Mouse (Mus musculus) cerebellum, adult 2 months (tissue): ENCODE measurements at regions not wholly inside any gene's neighbourhood (a gene's known extent, or its start where the extent isn't known, plus 50 kb on each side); places are given as distances from the start of the nearest gene placed in this dataset.

ENCODE experiments used
- DNase-seq, 2 experiments: peaks; one replicate each; pipeline ENCODE4 v3.0.0; 2021
- H3K27ac ChIP-seq: fragments of 200-500 bp; 2 replicates; pipeline ENCODE4 v1.5.1; 2012; ENCODE audit warnings: low read length, control low read depth, inconsistent platforms; ENCODE audit not compliant: insufficient read depth
- H3K27me3 ChIP-seq: fragments of 200-500 bp; 2 replicates; pipeline ENCODE4 v1.6.1; 2012; ENCODE audit warnings: inconsistent platforms, mild to moderate bottlenecking, low read length, moderate library complexity; ENCODE audit not compliant: control insufficient read depth, insufficient read depth
- H3K4me1 ChIP-seq: fragments of 200-500 bp; 2 replicates; pipeline ENCODE4 v1.6.1; 2011; ENCODE audit warnings: low read length; ENCODE audit not compliant: control insufficient read depth, insufficient read depth
- H3K4me3 ChIP-seq: fragments of 200-500 bp; replicated peaks from 2 replicates; pipeline ENCODE3; 2011; ENCODE audit warnings: mild to moderate bottlenecking, low read depth, low read length, control low read depth; ENCODE audit not compliant: insufficient read depth
- CTCF ChIP-seq: fragments of 200-500 bp; IDR thresholded peaks from 2 replicates; pipeline ENCODE4 v1.5.1; 2011; ENCODE audit warnings: low read depth, mild to moderate bottlenecking, control low read depth, low read length, moderate library complexity, borderline replicate concordance; ENCODE audit not compliant: insufficient read depth
- POLR2A ChIP-seq: fragments of 200-500 bp; IDR thresholded peaks from 2 replicates; pipeline ENCODE4 v1.6.1; 2011; ENCODE audit warnings: low read length, control low read depth, borderline replicate concordance; ENCODE audit not compliant: insufficient read depth
- whole genome bisulfite sequencing: fragments of 180-500 bp; shearing (Covaris S2); methylation state at CpG from one replicate; pipeline ENCODE4 v1.1.7; 2018; 5-methylcytosine and 5-hydroxymethylcytosine counted together

- 81% methylated on average over 4 of the region's 4 CpGs for WGBS
These were observed 303.2 kb upstream of the 4930412O13Rik start for GRCm38 (mm10) chr2:9577868-9578267.

GRCm38 (mm10) chr2:9587389-9587788 is 293.7 kb upstream of the 4930412O13Rik start:
- Histone ChIP-seq H3K4me3 (no peak overlapping the region), H3K27ac (no peak overlapping the region), H3K27me3 (no peaks in the 10 kb centered on the region), H3K4me1 (no peaks in the 10 kb centered on the region)
- 99% methylated on average over 3 of the region's 3 CpGs for WGBS
- no peak for TF ChIP-seq POLR2A
- TF ChIP-seq CTCF, result no peak
- DNase-seq, result no peak

More at GRCm38 (mm10) chr2:9577868-9578267, 303.2 kb upstream of the 4930412O13Rik start:
- no peak overlapping the region for H3K4me3 ChIP-seq
- H3K27ac ChIP-seq, result no peak overlapping the region
- no peak for TF ChIP-seq CTCF
- no peak for TF ChIP-seq POLR2A
- no peak for DNase-seq
- no peaks in the 10 kb centered on the region for H3K4me1 ChIP-seq
- no peaks in the 10 kb centered on the region for H3K27me3 ChIP-seq

GRCm38 (mm10) chr2:9589200-9589599 is 291.9 kb upstream of the 4930412O13Rik start:
- no peaks in the 10 kb centered on the region for H3K27me3 ChIP-seq
- no peaks in the 10 kb centered on the region for H3K4me1 ChIP-seq
- H3K27ac ChIP-seq, result no peak overlapping the region
- no peak for DNase-seq
- TF ChIP-seq CTCF, result no peak
- no peak for TF ChIP-seq POLR2A
- H3K4me3 ChIP-seq, result no peak overlapping the region

- WGBS, result 76% methylated on average over 1 of the region's 1 CpGs
- no peak for TF ChIP-seq CTCF
- H3K4me1 ChIP-seq, result no peaks in the 10 kb centered on the region
- no peaks in the 10 kb centered on the region for H3K27me3 ChIP-seq
- H3K4me3 ChIP-seq, result no peak overlapping the region
- DNase-seq, result no peak
- H3K27ac ChIP-seq, result no peak overlapping the region
These were observed 288.5 kb upstream of the 4930412O13Rik start for GRCm38 (mm10) chr2:9592531-9592930.

GRCm38 (mm10) chr2:9593931-9594330 is 287.1 kb upstream of the 4930412O13Rik start:
- no peak for TF ChIP-seq POLR2A
- Histone ChIP-seq H3K27ac (no peak overlapping the region), H3K4me3 (no peak overlapping the region), H3K27me3 (no peaks in the 10 kb centered on the region), H3K4me1 (no peaks in the 10 kb centered on the region)
- WGBS, result 27% methylated on average over 10 of the region's 10 CpGs
- DNase-seq, result no peak

GRCm38 (mm10) chr2:9595236-9595850 is 285.7 kb upstream of the 4930412O13Rik start:
- TF ChIP-seq POLR2A, result no peak
- TF ChIP-seq CTCF, result no peak
- Histone ChIP-seq H3K27me3 (no peaks in the 10 kb centered on the region), H3K4me1 (no peaks in the 10 kb centered on the region), H3K4me3 (no peak overlapping the region), H3K27ac (no peak overlapping the region)
- 73% methylated on average over 8 of the region's 8 CpGs for WGBS
- no peak for DNase-seq

GRCm38 (mm10) chr2:9596135-9596534 is 284.9 kb upstream of the 4930412O13Rik start:
- TF ChIP-seq POLR2A, result no peak
- no peak for TF ChIP-seq CTCF
- WGBS, result 86% methylated on average over 12 of the region's 12 CpGs
- Histone ChIP-seq H3K27me3 (no peaks in the 10 kb centered on the region), H3K4me1 (no peaks in the 10 kb centered on the region), H3K27ac (no peak overlapping the region), H3K4me3 (no peak overlapping the region)
- DNase-seq, result no peak

- WGBS, result 59% methylated on average over 6 of the region's 6 CpGs
- H3K4me1 ChIP-seq, result no peaks in the 10 kb centered on the region
- DNase-seq, result no peak
- TF ChIP-seq POLR2A (no peak), CTCF (no peak)
- H3K27me3 ChIP-seq, result no peaks in the 10 kb centered on the region
- no peak overlapping the region for H3K4me3 ChIP-seq
- no peak overlapping the region for H3K27ac ChIP-seq
These were observed 276.1 kb upstream of the 4930412O13Rik start for GRCm38 (mm10) chr2:9604984-9605383.
